Mouse (Mus musculus) limb, embryonic 14.5 days (tissue): ENCODE data around the gene Mdh2. TPM values are rescaled to one million over a fixed set of nuclear protein-coding genes. Genes with fewer than 3 reads are reported as not detected.

Experiments
- ATAC-seq: fragments of 200-750 bp; cut with Nextera tagmentation; 2 replicates; pipeline ENCODE4 v1.8.0; 2017; ENCODE audit warnings: low read depth, moderate number of reproducible peaks, moderate TSS enrichment; ENCODE audit not compliant: low FRiP score
- DNase-seq: peaks from one replicate; pipeline ENCODE4 v3.0.0-alpha.2; 2015; ENCODE audit warnings: low spot score
- H3K27ac ChIP-seq: fragments of 300-500 bp; sonication (generic); replicated peaks from 2 replicates; pipeline ENCODE4 v1.5.1; 2014; ENCODE audit warnings: low read depth, mild to moderate bottlenecking, low read length, moderate library complexity, mixed read lengths
- H3K27me3 ChIP-seq: fragments of 300-500 bp; sonication (generic); 2 replicates; pipeline ENCODE4 v1.6.1; 2014; ENCODE audit warnings: low read length, mixed read lengths; ENCODE audit not compliant: control insufficient read depth, insufficient read depth
- H3K36me3 ChIP-seq: fragments of 300-500 bp; sonication (generic); 2 replicates; pipeline ENCODE4 v1.6.1; 2014; ENCODE audit warnings: mild to moderate bottlenecking, low read length, moderate library complexity, mixed read lengths; ENCODE audit not compliant: control insufficient read depth, insufficient read depth
- H3K4me1 ChIP-seq: fragments of 300-500 bp; sonication (generic); 2 replicates; pipeline ENCODE4 v1.6.1; 2014; ENCODE audit warnings: antibody characterized with exemption, low read length, mixed read lengths; ENCODE audit not compliant: control insufficient read depth, insufficient read depth
- H3K4me2 ChIP-seq: fragments of 300-500 bp; sonication (generic); replicated peaks from 2 replicates; pipeline ENCODE4 v1.6.1; 2014; ENCODE audit warnings: low read depth, mild to moderate bottlenecking, low read length, moderate library complexity; ENCODE audit not compliant: severe bottlenecking
- H3K4me3 ChIP-seq: fragments of 300-500 bp; sonication (generic); replicated peaks from 2 replicates; pipeline ENCODE4 v1.5.1; 2014; ENCODE audit warnings: low read length
- H3K9ac ChIP-seq: fragments of 300-500 bp; sonication (generic); 2 replicates; pipeline ENCODE4 v1.6.1; 2014; ENCODE audit warnings: mild to moderate bottlenecking, low read depth, low read length, moderate library complexity; ENCODE audit not compliant: severe bottlenecking
- H3K9me3 ChIP-seq: fragments of 300-500 bp; sonication (generic); 2 replicates; pipeline ENCODE4 v1.6.1; 2016; ENCODE audit warnings: low read length; ENCODE audit not compliant: control insufficient read depth
- POLR2A ChIP-seq: fragments of 200-500 bp; IDR thresholded peaks from 2 replicates; pipeline ENCODE4 v1.8.0; 2012; ENCODE audit warnings: inconsistent platforms, mild to moderate bottlenecking, moderate library complexity, borderline replicate concordance; ENCODE audit not compliant: insufficient read depth, insufficient read length; ENCODE audit errors: extremely low read depth
- WGBS: fragments of 180-500 bp; shearing (Covaris S2); extraction: QIAGEN DNeasy Blood & Tissue Kit; methylation state at CpG from one replicate; pipeline ENCODE4 v1.1.7; 2014; 5-methylcytosine and 5-hydroxymethylcytosine counted together
- polyA plus RNA-seq, 2 experiments: library from polyadenylated mRNA; depleted of rRNA in 1 of 2; stranded (reverse) in 1 of 2; unstranded in 1 of 2; fragments of >200 nt; fragmentation: Nextera tagmentation in 1 of 2; extraction: Ambion mirVana in 1 of 2; gene quantifications; 2 replicates each; pipeline versions ENCODE4 v1.2.1 to v1.2.3; 2012 to 2014

The Mdh2 gene
- polyA plus RNA-seq, 2 experiments: 339 to 429 TPM

DNA sequence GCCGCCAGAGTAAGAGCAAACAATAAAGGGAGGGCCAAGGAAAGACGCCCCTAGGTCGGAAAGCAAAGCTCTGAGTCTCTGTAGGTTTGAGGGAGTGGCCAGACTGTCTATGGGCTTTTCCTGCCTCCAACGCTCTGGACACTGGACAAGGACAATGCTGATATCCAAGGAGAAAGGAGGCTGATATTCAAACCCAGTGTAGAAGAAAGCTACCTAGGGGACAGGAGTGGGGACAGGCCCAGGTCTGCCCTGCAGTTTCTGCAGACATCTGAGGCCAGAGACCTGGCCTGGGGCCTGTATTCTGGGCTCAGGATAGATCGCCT is 16.5 kb downstream of the Mdh2 start:
- Histone ChIP-seq H3K4me3 (peak overlapping the region; percentile 25), H3K4me2 (peak overlapping the region; percentile 45), H3K9me3 (no peaks in the 10 kb centered on the region), H3K27me3 (no peaks in the 10 kb centered on the region), H3K27ac (no peak overlapping the region), H3K36me3 (peaks cover 22% of the 10 kb centered on the region), H3K9ac (peak overlapping the region; percentile 38; the same call in 1 of the 2 replicates), H3K4me1 (peaks cover 5% of the 10 kb centered on the region)
- ATAC-seq (peak; percentile 27; the same call in 1 of the 2 replicates), DNase-seq (no peak)
- no peak for TF ChIP-seq POLR2A
- 13% methylated on average over 5 of the region's 5 CpGs for WGBS

DNA sequence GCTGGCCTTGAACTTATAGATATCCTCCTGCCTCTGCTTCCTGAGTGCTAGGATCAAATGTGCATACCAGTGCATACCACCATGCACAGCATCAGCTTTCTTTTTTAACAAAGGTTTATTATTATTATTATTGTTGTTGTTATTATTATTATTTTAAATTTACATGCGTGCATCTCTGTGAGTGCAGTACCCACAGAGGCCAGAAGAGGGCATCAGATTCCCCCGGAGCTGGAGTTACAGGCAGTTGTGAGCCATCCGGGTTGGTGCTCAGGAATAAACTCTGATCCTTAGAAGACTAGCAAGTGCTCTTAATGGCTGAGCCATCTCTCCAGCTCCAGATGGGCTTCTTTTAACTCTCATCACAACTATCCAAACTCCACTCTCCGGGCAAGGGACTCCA is 21.5 kb downstream of the Mdh2 start:
- H3K4me2 ChIP-seq: no peak overlapping the region
- H3K4me3 ChIP-seq: no peak overlapping the region
- ATAC-seq (no peak), DNase-seq (no peak)
- 43% methylated on average over 4 of the region's 4 CpGs for WGBS
- no peaks in the 10 kb centered on the region for H3K9me3 ChIP-seq
- H3K27me3 ChIP-seq: no peaks in the 10 kb centered on the region
- no peak overlapping the region for H3K27ac ChIP-seq
- H3K9ac ChIP-seq: no peak overlapping the region
- no peak for TF ChIP-seq POLR2A
- no peaks in the 10 kb centered on the region for H3K36me3 ChIP-seq
- H3K4me1 ChIP-seq: peaks cover 10% of the 10 kb centered on the region

DNA sequence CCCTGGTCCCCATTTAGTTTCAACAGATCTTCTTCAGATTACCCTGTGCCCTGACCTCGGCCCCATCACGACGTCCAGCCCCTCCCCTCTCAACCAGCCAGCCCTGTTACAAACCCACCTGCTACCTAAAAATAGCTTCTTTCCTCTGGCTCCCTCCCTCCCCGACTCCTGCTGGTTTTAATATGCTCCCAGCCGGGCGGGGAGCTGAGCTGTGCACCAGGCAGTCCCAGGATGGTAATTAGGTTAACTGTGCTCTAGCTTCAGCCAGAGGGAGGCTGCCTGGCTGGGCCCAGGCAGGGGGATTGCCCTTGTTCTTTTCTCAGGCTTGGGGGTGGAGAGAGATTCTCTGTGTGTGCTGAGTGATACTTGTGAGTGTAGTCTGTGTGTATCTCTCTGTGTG is 22.6 kb downstream of the Mdh2 start:
- Histone ChIP-seq H3K9me3 (no peaks in the 10 kb centered on the region), H3K36me3 (no peaks in the 10 kb centered on the region), H3K4me1 (0 out of 2 replicates have a peak, but pooled peaks cover 7% of the 10 kb centered on the region), H3K9ac (no peak overlapping the region), H3K4me2 (no peak overlapping the region), H3K27ac (no peak overlapping the region), H3K4me3 (no peak overlapping the region), H3K27me3 (no peaks in the 10 kb centered on the region)
- DNase-seq (peak; percentile 40), ATAC-seq (0 out of 2 replicates have a peak, but pooled peaks have one; percentile 30)
- WGBS: 0% methylated on average over 6 of the region's 6 CpGs
- TF ChIP-seq POLR2A: no peak

- Histone ChIP-seq H3K36me3 (no peaks in the 10 kb centered on the region), H3K4me1 (0 out of 2 replicates have a peak, but pooled peaks cover 7% of the 10 kb centered on the region), H3K27ac (no peak overlapping the region), H3K4me3 (no peak overlapping the region), H3K9ac (no peak overlapping the region), H3K9me3 (no peaks in the 10 kb centered on the region), H3K27me3 (no peaks in the 10 kb centered on the region), H3K4me2 (no peak overlapping the region)
- DNase-seq (no peak), ATAC-seq (no peak)
- TF ChIP-seq POLR2A: no peak
- 85% methylated on average over 8 of the region's 8 CpGs for WGBS
Measured at GRCm38 (mm10) chr5:135802641-135803040, 24.4 kb downstream of the Mdh2 start.

DNA sequence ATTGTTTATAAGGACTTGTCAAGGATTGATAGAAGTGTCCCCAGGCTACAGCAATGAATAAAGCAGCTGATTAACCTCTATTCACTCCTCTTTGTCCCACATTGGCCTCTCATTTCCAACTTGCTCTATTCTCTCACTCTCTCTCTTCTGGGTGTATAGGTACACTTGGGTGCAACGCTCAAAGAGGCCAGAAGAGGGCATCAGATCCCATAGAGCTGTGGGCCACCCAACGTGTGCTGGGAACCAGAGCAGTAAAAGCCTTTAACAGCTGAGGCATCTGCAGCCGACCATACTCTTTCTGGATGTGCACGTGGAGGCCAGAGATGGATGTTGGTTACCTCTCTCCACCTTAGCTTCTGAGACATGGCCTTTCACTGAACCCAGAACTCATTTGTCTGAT is 24.9 kb downstream of the Mdh2 start:
- Histone ChIP-seq H3K4me3 (no peak overlapping the region), H3K9ac (no peak overlapping the region), H3K4me2 (no peak overlapping the region), H3K36me3 (no peaks in the 10 kb centered on the region), H3K27me3 (no peaks in the 10 kb centered on the region), H3K27ac (no peak overlapping the region), H3K4me1 (0 out of 2 replicates have a peak, but pooled peaks cover 7% of the 10 kb centered on the region), H3K9me3 (no peaks in the 10 kb centered on the region)
- 54% methylated on average over 4 of the region's 4 CpGs for WGBS
- ATAC-seq: no peak
- TF ChIP-seq POLR2A: no peak
- DNase-seq: no peak

DNA sequence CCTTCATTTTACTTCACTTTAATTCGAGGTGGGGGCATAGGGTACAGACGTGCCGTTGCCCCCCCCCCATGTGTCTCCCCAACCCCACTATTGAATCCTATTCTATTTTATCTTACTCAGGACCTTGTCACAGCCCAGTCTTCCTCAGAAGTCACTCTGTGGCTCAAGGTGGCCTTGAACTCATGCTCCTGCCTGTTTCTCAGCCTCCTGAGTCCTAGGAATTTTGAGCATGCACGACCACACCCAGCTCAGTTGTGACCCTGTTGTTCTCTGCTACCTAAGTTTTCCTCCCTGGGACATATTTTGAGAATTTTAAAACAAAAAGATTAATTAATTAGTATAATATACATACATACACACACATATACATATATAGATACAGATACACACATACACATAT is 25.4 kb downstream of the Mdh2 start:
- Histone ChIP-seq H3K27ac (no peak overlapping the region), H3K9me3 (no peaks in the 10 kb centered on the region), H3K4me2 (no peak overlapping the region), H3K36me3 (no peaks in the 10 kb centered on the region), H3K27me3 (no peaks in the 10 kb centered on the region), H3K4me3 (no peak overlapping the region), H3K4me1 (0 out of 2 replicates have a peak, but pooled peaks cover 7% of the 10 kb centered on the region), H3K9ac (no peak overlapping the region)
- TF ChIP-seq POLR2A: no peak
- 85% methylated on average over 4 of the region's 4 CpGs for WGBS
- DNase-seq: no peak
- no peak for ATAC-seq
